Mouse (Mus musculus) fat pad, adult 2 months (tissue): ENCODE measurements around the gene Gm20388.

Experiments used
- DNase-seq: peaks from one replicate; pipeline ENCODE4 v3.0.0-alpha.2; 2011; ENCODE audit warnings: low read depth, low spot score; ENCODE audit errors: extremely low read depth

Gene Gm20388

GRCm38 (mm10) chr8:120743898-120744290, 833.3 kb downstream of the Gm20388 start:
- no peak for DNase-seq

- DNase-seq: no peak
These were observed 833.8 kb downstream of the Gm20388 start for GRCm38 (mm10) chr8:120744448-120744847.

GRCm38 (mm10) chr8:120745226-120745625, 834.6 kb downstream of the Gm20388 start:
- DNase-seq: no peak

GRCm38 (mm10) chr8:120746007-120746701, 835.5 kb downstream of the Gm20388 start:
- no peak for DNase-seq

GRCm38 (mm10) chr8:120747286-120747685, 836.6 kb downstream of the Gm20388 start:
- no peak for DNase-seq

- DNase-seq: no peak
These were observed 840.0 kb downstream of the Gm20388 start for GRCm38 (mm10) chr8:120750616-120751015.

- DNase-seq: no peak
These were observed 840.8 kb downstream of the Gm20388 start for GRCm38 (mm10) chr8:120751226-120752081.

- no peak for DNase-seq
These were observed 841.4 kb downstream of the Gm20388 start for GRCm38 (mm10) chr8:120752082-120752452.

- DNase-seq: no peak
These were observed 842.8 kb downstream of the Gm20388 start for GRCm38 (mm10) chr8:120753476-120753875.

- DNase-seq: no peak
These were observed 845.0 kb downstream of the Gm20388 start for GRCm38 (mm10) chr8:120755306-120756297.

- DNase-seq: no peak
These were observed 847.4 kb downstream of the Gm20388 start for GRCm38 (mm10) chr8:120758005-120758404.

GRCm38 (mm10) chr8:120759847-120760246, 849.2 kb downstream of the Gm20388 start:
- DNase-seq: no peak

- no peak for DNase-seq
These were observed 849.9 kb downstream of the Gm20388 start for GRCm38 (mm10) chr8:120760341-120761215.

- no peak for DNase-seq
These were observed 852.6 kb downstream of the Gm20388 start for GRCm38 (mm10) chr8:120763267-120763666.

- no peak for DNase-seq
These were observed 854.0 kb downstream of the Gm20388 start for GRCm38 (mm10) chr8:120764638-120765037.

GRCm38 (mm10) chr8:120766622-120767021, 856.0 kb downstream of the Gm20388 start:
- no peak for DNase-seq

- DNase-seq: no peak
These were observed 858.0 kb downstream of the Gm20388 start for GRCm38 (mm10) chr8:120768454-120769218.

- no peak for DNase-seq
These were observed 866.5 kb downstream of the Gm20388 start for GRCm38 (mm10) chr8:120777184-120777583.

GRCm38 (mm10) chr8:120777732-120778131, 867.1 kb downstream of the Gm20388 start:
- DNase-seq: peak; percentile 66
